Mouse (Mus musculus): ENCODE data around the gene Ankrd35.

DNA sequence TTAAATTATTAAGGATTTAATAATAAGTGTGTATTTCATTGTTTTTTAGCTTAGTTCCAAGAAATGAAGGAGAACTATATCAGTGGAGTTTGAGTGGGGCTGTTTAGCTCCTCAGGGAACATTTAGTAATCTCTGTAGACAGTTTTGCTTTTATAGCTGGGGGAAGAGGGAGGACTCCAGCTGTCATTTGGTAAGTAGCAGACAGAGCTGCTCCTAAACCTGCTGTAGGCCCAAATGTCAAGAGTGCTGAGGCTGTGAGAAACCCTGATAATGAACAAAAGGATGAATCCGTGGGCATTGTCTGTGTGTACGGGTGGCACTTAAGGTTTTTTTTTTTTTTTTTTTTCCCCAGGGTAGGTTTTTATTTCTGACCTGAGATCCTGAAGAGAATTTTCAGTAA is 65.3 kb downstream of the Ankrd35 start:
- TF ChIP-seq CTCF (IDR thresholded peaks at IDR 0.05; ENCODE audit: borderline replicate concordance, insufficient read depth, low read length) (no peak), POLR2A (IDR thresholded peaks at IDR 0.05; ENCODE audit: low read depth, low read length) (no peak)
